Mouse (Mus musculus) limb, embryonic 13.5 days (tissue): ENCODE results near the gene Zfhx3. TPM values are rescaled to one million over a fixed set of nuclear protein-coding genes. Genes with fewer than 3 reads are reported as not detected.

ENCODE experiments used
- ATAC-seq: fragments of 200-750 bp; cut with Nextera tagmentation; 2 replicates; pipeline ENCODE4 v1.8.0; 2017; ENCODE audit warnings: low read depth, moderate number of reproducible peaks, moderate TSS enrichment; ENCODE audit not compliant: low FRiP score
- H3K27ac ChIP-seq: fragments of 300-500 bp; sonication (generic); 2 replicates; pipeline ENCODE4 v1.5.1; 2015; ENCODE audit warnings: inconsistent platforms, mild to moderate bottlenecking, moderate library complexity
- H3K27me3 ChIP-seq: fragments of 300-500 bp; sonication (generic); 2 replicates; pipeline ENCODE4 v1.6.1; 2015; ENCODE audit warnings: mild to moderate bottlenecking, inconsistent platforms
- H3K36me3 ChIP-seq: fragments of 300-500 bp; sonication (generic); 2 replicates; pipeline ENCODE4 v1.6.1; 2015; ENCODE audit warnings: inconsistent platforms, mild to moderate bottlenecking, moderate library complexity
- H3K4me1 ChIP-seq: fragments of 300-500 bp; sonication (generic); 2 replicates; pipeline ENCODE4 v1.6.1; 2015; ENCODE audit warnings: inconsistent platforms
- H3K4me2 ChIP-seq: fragments of 300-500 bp; sonication (generic); replicated peaks from 2 replicates; pipeline ENCODE4 v1.6.1; 2015; ENCODE audit warnings: inconsistent platforms, mild to moderate bottlenecking, moderate library complexity
- H3K4me3 ChIP-seq: fragments of 300-500 bp; sonication (generic); 2 replicates; pipeline ENCODE4 v1.5.1; 2015; ENCODE audit warnings: moderate library complexity, mild to moderate bottlenecking, inconsistent platforms
- H3K9ac ChIP-seq: fragments of 300-500 bp; sonication (generic); 2 replicates; pipeline ENCODE4 v1.6.1; 2015; ENCODE audit warnings: mild to moderate bottlenecking, inconsistent platforms
- H3K9me3 ChIP-seq: fragments of 300-500 bp; sonication (generic); 2 replicates; pipeline ENCODE4 v1.6.1; 2016; ENCODE audit warnings: inconsistent platforms
- WGBS: fragments of 180-500 bp; shearing (Covaris S2); methylation state at CpG from one replicate; pipeline ENCODE4 v1.1.7; 2015; 5-methylcytosine and 5-hydroxymethylcytosine counted together
- polyA plus RNA-seq: library from polyadenylated mRNA; unstranded; fragments of >200 nt; fragmentation: Nextera tagmentation; extraction: Ambion mirVana; gene quantifications from 2 replicates; pipeline ENCODE4 v1.2.1, GENCODE M21; 2015

Gene Zfhx3
- polyA plus RNA-seq, 1 experiment from 2014 or later, result 44.1 TPM

GRCm38 (mm10) chr8:108944312-108944711, 1001.9 kb downstream of the Zfhx3 start:
- Histone ChIP-seq H3K9ac (no peak overlapping the region), H3K4me2 (no peak overlapping the region), H3K27me3 (no peaks in the 10 kb centered on the region), H3K36me3 (peaks cover 90% of the 10 kb centered on the region), H3K4me1 (peaks cover 9% of the 10 kb centered on the region; the same call in 1 of the 2 replicates), H3K9me3 (peaks cover 25% of the 10 kb centered on the region), H3K4me3 (no peak overlapping the region), H3K27ac (peak overlapping the region; percentile 55; the same call in 1 of the 2 replicates)
- no peak for ATAC-seq
- 60% methylated on average over 13 of the region's 13 CpGs for WGBS

DNA sequence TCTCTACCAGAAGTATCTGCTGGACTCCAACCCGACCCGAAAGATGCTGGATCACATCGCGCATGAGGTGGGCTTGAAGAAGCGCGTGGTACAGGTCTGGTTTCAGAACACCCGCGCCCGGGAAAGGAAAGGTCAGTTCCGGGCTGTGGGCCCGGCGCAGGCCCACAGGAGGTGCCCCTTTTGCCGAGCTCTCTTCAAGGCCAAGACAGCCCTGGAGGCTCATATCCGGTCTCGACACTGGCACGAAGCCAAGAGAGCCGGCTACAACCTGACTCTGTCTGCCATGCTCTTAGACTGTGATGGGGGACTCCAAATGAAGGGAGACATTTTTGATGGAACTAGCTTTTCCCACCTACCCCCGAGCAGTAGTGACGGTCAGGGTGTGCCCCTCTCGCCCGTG, 1007.9 kb downstream of the Zfhx3 start:
- Histone ChIP-seq H3K27ac (no peak overlapping the region), H3K9me3 (peaks cover 44% of the 10 kb centered on the region), H3K4me3 (no peak overlapping the region), H3K4me2 (no peak overlapping the region), H3K36me3 (peaks cover 100% of the 10 kb centered on the region), H3K27me3 (no peaks in the 10 kb centered on the region), H3K4me1 (no peaks in the 10 kb centered on the region), H3K9ac (no peak overlapping the region)
- ATAC-seq, result no peak
- WGBS, result 96% methylated on average over 21 of the region's 21 CpGs

DNA sequence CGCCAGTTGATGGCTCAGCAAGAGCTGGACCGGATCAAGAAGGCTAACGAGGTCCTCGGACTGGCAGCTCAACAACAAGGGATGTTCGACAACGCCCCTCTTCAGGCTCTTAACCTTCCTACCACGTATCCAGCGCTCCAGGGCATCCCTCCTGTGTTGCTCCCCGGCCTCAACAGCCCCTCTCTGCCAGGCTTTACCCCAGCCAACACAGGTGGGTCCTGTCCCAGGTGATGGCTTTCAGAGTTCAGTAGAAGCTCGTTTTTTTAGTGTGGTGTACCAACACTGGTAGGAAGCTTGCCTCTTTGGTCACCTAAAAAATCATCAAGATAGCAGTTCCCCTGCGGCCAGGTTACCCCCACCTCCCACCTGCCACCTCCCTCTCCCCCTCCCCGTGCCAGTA, 1009.1 kb downstream of the Zfhx3 start:
- Histone ChIP-seq H3K9me3 (peaks cover 47% of the 10 kb centered on the region), H3K4me3 (no peak overlapping the region), H3K4me2 (no peak overlapping the region), H3K27me3 (no peaks in the 10 kb centered on the region), H3K4me1 (no peaks in the 10 kb centered on the region), H3K36me3 (peaks cover 100% of the 10 kb centered on the region), H3K27ac (no peak overlapping the region), H3K9ac (no peak overlapping the region)
- 92% methylated on average over 12 of the region's 12 CpGs for WGBS
- no peak for ATAC-seq

DNA sequence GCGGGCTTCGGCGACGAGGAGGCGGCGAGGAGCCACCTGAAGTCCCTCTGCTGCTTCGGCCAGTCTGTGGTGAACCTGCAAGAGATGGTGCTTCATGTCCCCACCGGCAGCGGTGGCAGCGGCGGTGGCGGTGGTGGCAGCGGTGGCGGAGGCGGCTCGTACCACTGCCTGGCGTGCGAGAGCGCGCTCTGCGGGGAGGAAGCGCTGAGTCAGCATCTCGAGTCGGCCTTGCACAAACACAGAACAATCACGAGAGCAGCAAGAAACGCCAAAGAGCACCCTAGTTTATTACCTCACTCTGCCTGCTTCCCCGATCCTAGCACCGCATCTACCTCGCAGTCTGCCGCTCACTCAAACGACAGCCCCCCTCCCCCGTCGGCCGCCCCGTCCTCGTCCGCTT, 1014.0 kb downstream of the Zfhx3 start:
- no peaks in the 10 kb centered on the region for H3K4me1 ChIP-seq
- H3K36me3 ChIP-seq, result peaks cover 59% of the 10 kb centered on the region
- H3K4me2 ChIP-seq, result 0 out of 2 replicates have a peak overlapping the region, but pooled peaks have one; percentile 1
- WGBS, result 81% methylated on average over 37 of the region's 37 CpGs
- H3K27ac ChIP-seq, result no peak overlapping the region; the same call in 1 of the 2 replicates
- no peaks in the 10 kb centered on the region for H3K27me3 ChIP-seq
- no peak for ATAC-seq
- no peak overlapping the region for H3K4me3 ChIP-seq
- no peak overlapping the region for H3K9ac ChIP-seq
- peaks cover 5% of the 10 kb centered on the region; the same call in 1 of the 2 replicates for H3K9me3 ChIP-seq

GRCm38 (mm10) chr8:108962516-108962915, 1020.1 kb downstream of the Zfhx3 start:
- 59% methylated on average over 7 of the region's 7 CpGs for WGBS
- peaks cover 4% of the 10 kb centered on the region for H3K36me3 ChIP-seq
- no peaks in the 10 kb centered on the region for H3K4me1 ChIP-seq
- H3K4me2 ChIP-seq, result no peak overlapping the region
- H3K9ac ChIP-seq, result no peak overlapping the region
- H3K27me3 ChIP-seq, result no peaks in the 10 kb centered on the region
- ATAC-seq, result no peak
- no peak overlapping the region for H3K4me3 ChIP-seq
- no peaks in the 10 kb centered on the region for H3K9me3 ChIP-seq
- H3K27ac ChIP-seq, result no peak overlapping the region; the same call in 1 of the 2 replicates

DNA sequence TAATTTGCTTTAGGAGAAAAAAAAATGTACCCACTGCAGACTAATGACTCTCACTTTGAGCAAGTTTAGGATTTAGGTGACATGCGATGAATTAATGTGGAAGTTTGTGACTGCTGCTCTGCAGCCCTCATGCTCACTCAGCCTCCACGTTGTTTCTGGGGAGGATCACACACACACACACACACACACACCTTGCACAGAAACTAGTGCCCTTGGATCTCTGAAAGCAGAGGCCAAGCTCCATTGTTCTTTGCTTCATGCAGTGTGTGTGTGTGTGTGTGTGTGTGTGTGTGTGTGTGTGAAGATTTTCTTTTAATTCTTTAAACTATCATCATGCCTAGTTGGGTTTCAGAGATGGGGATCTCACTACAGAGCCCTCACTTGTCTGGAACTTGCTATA, 1020.7 kb downstream of the Zfhx3 start:
- Histone ChIP-seq H3K4me3 (no peak overlapping the region), H3K4me1 (no peaks in the 10 kb centered on the region), H3K9ac (no peak overlapping the region), H3K36me3 (peaks cover 4% of the 10 kb centered on the region), H3K9me3 (no peaks in the 10 kb centered on the region), H3K27me3 (no peaks in the 10 kb centered on the region), H3K27ac (no peak overlapping the region), H3K4me2 (no peak overlapping the region)
- WGBS, result 57% methylated on average over 2 of the region's 2 CpGs
- ATAC-seq, result no peak

DNA sequence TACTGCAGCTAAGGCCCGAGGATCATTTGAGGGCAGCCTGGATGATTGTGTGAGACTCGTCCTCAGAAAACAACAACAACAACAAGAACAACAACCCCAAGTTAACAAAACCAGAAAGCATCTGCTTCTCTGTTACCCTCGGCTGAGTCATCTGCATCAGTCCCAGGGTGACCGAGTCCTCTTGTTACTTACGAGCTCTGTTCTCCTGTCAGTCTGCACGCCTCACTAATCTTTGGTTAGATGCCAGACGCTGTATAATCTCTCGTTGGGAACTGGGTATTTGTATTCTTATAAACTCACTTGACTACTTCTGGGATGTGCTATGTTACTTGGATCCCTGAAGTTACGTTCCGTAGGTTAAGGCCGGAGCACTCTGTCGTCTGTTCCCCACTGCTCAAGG, 1023.6 kb downstream of the Zfhx3 start:
- Histone ChIP-seq H3K9me3 (no peaks in the 10 kb centered on the region), H3K27ac (no peak overlapping the region), H3K4me3 (no peak overlapping the region), H3K9ac (no peak overlapping the region), H3K36me3 (no peaks in the 10 kb centered on the region), H3K4me1 (no peaks in the 10 kb centered on the region), H3K27me3 (no peaks in the 10 kb centered on the region), H3K4me2 (no peak overlapping the region)
- 74% methylated on average over 12 of the region's 12 CpGs for WGBS
- no peak for ATAC-seq

GRCm38 (mm10) chr8:108973639-108974325, 1031.3 kb downstream of the Zfhx3 start:
- H3K4me1 ChIP-seq, result peaks cover 13% of the 10 kb centered on the region
- whole genome bisulfite sequencing, result 86% methylated on average over 9 of the region's 9 CpGs
- no peak overlapping the region for H3K4me3 ChIP-seq
- no peaks in the 10 kb centered on the region for H3K27me3 ChIP-seq
- H3K36me3 ChIP-seq, result no peaks in the 10 kb centered on the region
- H3K27ac ChIP-seq, result no peak overlapping the region
- no peak for ATAC-seq
- H3K9me3 ChIP-seq, result no peaks in the 10 kb centered on the region
- no peak overlapping the region for H3K9ac ChIP-seq
- H3K4me2 ChIP-seq, result no peak overlapping the region

- peak; percentile 66; the same call in 1 of the 2 replicates for ATAC-seq
These were observed 1035.4 kb downstream of the Zfhx3 start for GRCm38 (mm10) chr8:108977693-108978361.

GRCm38 (mm10) chr8:108978362-108978750, 1035.9 kb downstream of the Zfhx3 start:
- Histone ChIP-seq H3K9ac (no peak overlapping the region), H3K4me1 (peaks cover 14% of the 10 kb centered on the region), H3K36me3 (no peaks in the 10 kb centered on the region), H3K27me3 (no peaks in the 10 kb centered on the region), H3K4me2 (peak overlapping the region; percentile 38), H3K27ac (peak overlapping the region; percentile 77; the same call in 1 of the 2 replicates), H3K4me3 (no peak overlapping the region), H3K9me3 (peaks cover 10% of the 10 kb centered on the region)
- peak; percentile 67; the same call in 1 of the 2 replicates for ATAC-seq
- 21% methylated on average over 7 of the region's 7 CpGs for WGBS

More at GRCm38 (mm10) chr8:108977693-108978361, 1035.4 kb downstream of the Zfhx3 start:
- Histone ChIP-seq H3K4me1 (peaks cover 14% of the 10 kb centered on the region), H3K4me3 (no peak overlapping the region), H3K36me3 (no peaks in the 10 kb centered on the region), H3K27me3 (no peaks in the 10 kb centered on the region), H3K27ac (peak overlapping the region; percentile 77), H3K9ac (no peak overlapping the region), H3K9me3 (peaks cover 10% of the 10 kb centered on the region), H3K4me2 (peak overlapping the region; percentile 38)
- WGBS, result 13% methylated on average over 11 of the region's 11 CpGs

DNA sequence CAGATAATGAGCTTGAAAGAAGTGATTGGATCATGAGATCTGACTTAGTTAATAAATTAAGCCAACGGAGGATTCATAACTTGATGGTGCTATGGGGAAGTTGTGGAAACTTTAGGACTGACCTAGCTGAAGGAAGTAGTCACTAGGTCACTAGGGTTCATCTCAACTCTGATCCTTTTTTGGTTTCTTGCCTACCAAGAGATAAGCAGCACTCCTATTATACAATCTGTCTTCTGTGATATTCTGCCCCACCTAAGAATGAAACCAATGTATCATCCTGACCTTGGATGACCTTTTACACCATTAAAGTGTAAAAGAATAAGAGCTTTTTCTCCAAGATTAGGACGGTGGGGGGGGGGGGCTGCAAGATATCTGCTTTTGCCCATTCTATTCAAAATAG, 1042.5 kb downstream of the Zfhx3 start:
- Histone ChIP-seq H3K9ac (no peak overlapping the region), H3K9me3 (peaks cover 10% of the 10 kb centered on the region), H3K4me3 (no peak overlapping the region), H3K4me2 (no peak overlapping the region), H3K27me3 (no peaks in the 10 kb centered on the region), H3K27ac (no peak overlapping the region), H3K4me1 (peaks cover 8% of the 10 kb centered on the region), H3K36me3 (no peaks in the 10 kb centered on the region)
- no peak for ATAC-seq
- WGBS, result 69% methylated on average over 2 of the region's 2 CpGs

DNA sequence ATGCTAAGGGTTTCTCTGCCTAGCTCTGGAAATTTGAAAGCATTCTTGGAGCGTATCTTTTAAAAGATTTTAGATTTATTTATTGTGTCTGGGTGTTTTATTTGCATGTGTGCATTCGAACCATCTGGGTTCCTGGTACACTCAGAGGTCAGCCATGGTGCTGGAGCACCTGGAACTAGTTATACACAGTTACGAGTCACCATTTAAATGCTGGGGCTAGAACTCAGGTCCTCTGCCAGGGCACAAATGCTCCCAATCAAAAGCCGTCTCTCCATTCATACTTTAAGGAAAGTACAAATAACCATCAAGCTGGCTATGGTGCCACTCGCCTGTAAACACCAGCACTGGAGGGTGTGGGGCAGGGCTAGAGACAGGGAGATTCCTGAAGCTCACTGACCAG, 1047.4 kb downstream of the Zfhx3 start:
- Histone ChIP-seq H3K9me3 (no peaks in the 10 kb centered on the region), H3K4me2 (no peak overlapping the region), H3K9ac (no peak overlapping the region), H3K36me3 (no peaks in the 10 kb centered on the region), H3K4me1 (peaks cover 20% of the 10 kb centered on the region), H3K27ac (no peak overlapping the region), H3K4me3 (no peak overlapping the region), H3K27me3 (no peaks in the 10 kb centered on the region)
- 27% methylated on average over 5 of the region's 5 CpGs for WGBS
- ATAC-seq, result no peak
